27 mouse cellular contexts compared by ENCODE assay signal in the genomic region with DNA sequence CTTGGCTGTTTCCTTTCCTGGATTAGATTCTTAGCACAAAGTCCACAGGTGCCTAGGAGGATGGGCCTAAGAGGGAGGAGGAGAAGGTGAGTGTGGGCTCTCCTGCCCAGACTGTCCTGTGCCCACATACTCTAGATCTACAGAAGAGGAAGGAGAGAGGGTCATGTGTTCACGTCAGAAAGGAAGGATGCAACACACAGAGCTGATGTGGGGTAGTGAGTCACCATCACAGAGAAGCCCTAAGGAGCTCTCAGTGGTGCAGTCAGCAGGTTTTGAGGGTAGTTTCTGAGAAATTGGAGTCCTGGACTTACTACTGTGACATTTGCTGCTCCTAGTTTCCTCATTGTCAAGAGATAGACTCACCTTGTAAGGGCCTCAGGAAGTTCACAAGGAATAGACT. TPM values are rescaled to one million over a fixed set of nuclear protein-coding genes. Genes with fewer than 3 reads are reported as not detected.
DNase-seq lines count a peak whose midpoint lies in the region; ATAC-seq and TF ChIP-seq lines count a peak whose summit lies in the region.
"Had no signal": no experiment of that assay in that cellular context is flagged by ENCODE, and none has a peak within 500 bp of the region (broad histone marks: within the 10 kb centered on the region; RNA-seq: fewer than 3 reads in every experiment).

No protein-coding gene starts in this region.

- H3K4me3 ChIP-seq in intestine, postnatal 0 days (ENCODE audit: low read depth, low read length), result no peak overlapping the region
- H3K4me3 ChIP-seq: embryonic facial prominence, embryonic 10.5 days; embryonic facial prominence, embryonic 15.5 days; forebrain, embryonic 12.5 days; hindbrain, embryonic 13.5 days; kidney, embryonic 15.5 days; layer of hippocampus, adult 2 months; limb, embryonic 10.5 days; limb, embryonic 15.5 days; midbrain, embryonic 10.5 days; midbrain, embryonic 15.5 days had no signal

- H3K27ac ChIP-seq in intestine, postnatal 0 days (ENCODE audit: low read depth, low read length), result no peak overlapping the region
- H3K27ac ChIP-seq: embryonic facial prominence, embryonic 10.5 days; embryonic facial prominence, embryonic 15.5 days; forebrain, embryonic 12.5 days; hindbrain, embryonic 13.5 days; kidney, embryonic 15.5 days; layer of hippocampus, adult 2 months; limb, embryonic 10.5 days; limb, embryonic 15.5 days; liver, embryonic 14.5 days; midbrain, embryonic 10.5 days; midbrain, embryonic 15.5 days had no signal

- peak; percentile 77 for DNase-seq in heart, adult 11 months
- DNase-seq in heart, postnatal 36 days, result no peak
- DNase-seq in naive thymus-derived CD4-positive, alpha-beta T cell, adult 2 months (ENCODE audit: low read depth), result peak; percentile 26
- no peak for DNase-seq in layer of hippocampus, adult 11-12 months (ENCODE audit: low spot score)
- DNase-seq in layer of hippocampus, adult 8-10 months (ENCODE audit: low spot score in 2 of 2), result no peak
- DNase-seq: adrenal gland, postnatal 25 days; cerebellum, adult 18-20 months; cerebellum, postnatal 10 days; gastrocnemius, postnatal 14 days; kidney, adult 18-20 months; kidney, postnatal 25 days; lung, embryonic 14.5 days; lung, postnatal 36 days; spleen, adult 18-20 months had no signal

- H3K27me3 ChIP-seq in intestine, postnatal 0 days (replicated peaks; ENCODE audit: control insufficient read depth, insufficient read depth, low read length), result no peaks in the 10 kb centered on the region
- H3K27me3 ChIP-seq: embryonic facial prominence, embryonic 15.5 days; forebrain, embryonic 12.5 days; hindbrain, embryonic 13.5 days; kidney, embryonic 15.5 days; limb, embryonic 15.5 days; midbrain, embryonic 15.5 days had no signal

- no peaks in the 10 kb centered on the region for H3K36me3 ChIP-seq in intestine, postnatal 0 days (ENCODE audit: control insufficient read depth, insufficient read depth)
- H3K36me3 ChIP-seq: embryonic facial prominence, embryonic 10.5 days; embryonic facial prominence, embryonic 15.5 days; forebrain, embryonic 12.5 days; hindbrain, embryonic 13.5 days; kidney, embryonic 15.5 days; limb, embryonic 10.5 days; limb, embryonic 15.5 days; midbrain, embryonic 10.5 days; midbrain, embryonic 15.5 days had no signal

- no peaks in the 10 kb centered on the region for H3K9me3 ChIP-seq in intestine, postnatal 0 days (ENCODE audit: control insufficient read depth)
- H3K9me3 ChIP-seq: embryonic facial prominence, embryonic 10.5 days; embryonic facial prominence, embryonic 15.5 days; forebrain, embryonic 12.5 days; hindbrain, embryonic 13.5 days; kidney, embryonic 15.5 days; limb, embryonic 10.5 days; limb, embryonic 15.5 days; midbrain, embryonic 10.5 days; midbrain, embryonic 15.5 days had no signal

- 50% methylated on average over 1 of the region's 1 CpGs for WGBS in intestine, postnatal 0 days

- no peak for TF ChIP-seq CTCF in intestine, postnatal 0 days (IDR thresholded peaks at IDR 0.05; ENCODE audit: low read depth)

- no peak overlapping the region for H3K4me2 ChIP-seq in intestine, postnatal 0 days (replicated peaks; ENCODE audit: low read depth)
- H3K4me2 ChIP-seq: embryonic facial prominence, embryonic 15.5 days; forebrain, embryonic 12.5 days; hindbrain, embryonic 13.5 days; kidney, embryonic 15.5 days; limb, embryonic 15.5 days; lung, embryonic 14.5 days; midbrain, embryonic 15.5 days had no signal

- ATAC-seq in CD4-positive, CD25-positive, alpha-beta regulatory T cell, adult 4 months, result peak; percentile 48
- peak; percentile 84 for ATAC-seq in intestine, postnatal 0 days
- ATAC-seq: midbrain, embryonic 15.5 days had no signal

- intact Hi-C loops in heart, postnatal 36 days (cut with DNase I), result no loop called here

- no peak overlapping the region for H3K9ac ChIP-seq in intestine, postnatal 0 days (ENCODE audit: low read depth, low read length)
- H3K9ac ChIP-seq: embryonic facial prominence, embryonic 15.5 days; forebrain, embryonic 12.5 days; hindbrain, embryonic 13.5 days; kidney, embryonic 15.5 days; limb, embryonic 15.5 days; liver, embryonic 14.5 days; lung, embryonic 14.5 days; midbrain, embryonic 15.5 days had no signal

- H3K4me1 ChIP-seq in intestine, postnatal 0 days (replicated peaks; ENCODE audit: control insufficient read depth, insufficient read depth, low read length), result peaks cover 5% of the 10 kb centered on the region; the same call in 1 of the 2 replicates
- H3K4me1 ChIP-seq: embryonic facial prominence, embryonic 15.5 days; forebrain, embryonic 12.5 days; hindbrain, embryonic 13.5 days; midbrain, embryonic 10.5 days; midbrain, embryonic 15.5 days had no signal

RNA-seq across cellular contexts. Expression of gene Etv5, which starts 21.4 kb away (rescaled TPM):
- total RNA-seq in heart, postnatal 36 days (2021), result 10 to 100 TPM in 1 of 2 experiments, 1 to 10 TPM in 1; 9.3 to 14.8 TPM
- 1 to 10 TPM; 4.4 to 5.6 TPM for polyA plus RNA-seq in CD4-positive, CD25-positive, alpha-beta regulatory T cell, adult 4 months (2017; shearing (Covaris generic))
- 5.4 and 5.7 TPM in 2 replicates for polyA plus RNA-seq in intestine, postnatal 0 days (2015; fragmentation: Nextera tagmentation; extraction: Ambion mirVana)
- 10 to 100 TPM; 44.6 to 57.5 (median 50.9) TPM for total RNA-seq in layer of hippocampus, adult 8-10 months (2022)

Comparison
In these comparisons a context has a peak if more than half of its experiments do, and no peak if none do; other contexts are left out.
1. DNase-seq: peak in heart, adult 11 months (single experiment) and naive thymus-derived CD4-positive, alpha-beta T cell, adult 2 months (single experiment); none in heart, postnatal 36 days (0 of 2), layer of hippocampus, adult 11-12 months (single experiment) and layer of hippocampus, adult 8-10 months (0 of 2).